Mouse (Mus musculus): ENCODE measurements around the gene Pja2. TPM values are rescaled to one million over a fixed set of nuclear protein-coding genes. Genes with fewer than 3 reads are reported as not detected.
"Not testable (repeated sequence)": the region's sequence is repeated elsewhere in the genome, so short reads cannot be mapped to it uniquely, and the experiment has no call there.

Gene Pja2
- polyA plus RNA-seq, 1 experiment from 2014 or later = 14.6 TPM

- 82% methylated on average over 4 of the region's 4 CpGs for WGBS (ENCODE audit: insufficient replicate concordance)
- TF ChIP-seq EP300 (IDR thresholded peaks at IDR 0.05; ENCODE audit: low read depth) (no peak), CTCF (IDR thresholded peaks at IDR 0.05; ENCODE audit: low read depth) (no peak)
- Histone ChIP-seq H3K9me3 (ENCODE audit: low read length) (no peaks in the 10 kb centered on the region), H3K4me2 (ENCODE audit: low read depth, low read length) (no peak overlapping the region), H3K4me1 (ENCODE audit: insufficient read depth) (no peaks in the 10 kb centered on the region), H3K9ac (replicated peaks) (no peak overlapping the region), H3K36me3 (replicated peaks; ENCODE audit: insufficient read depth, low read length) (peaks cover 29% of the 10 kb centered on the region), H3K4me3 (ENCODE audit: low read depth, low read length) (no peak overlapping the region), H3K27ac (ENCODE audit: low read depth) (no peak overlapping the region), H3K27me3 (ENCODE audit: insufficient read depth, low read length) (no peaks in the 10 kb centered on the region)
- ATAC-seq (no peak), DNase-seq (no peak)
Measured at GRCm38 (mm10) chr17:64289684-64290083, 42.0 kb downstream of the Pja2 start.

- DNase-seq (no peak), ATAC-seq (no peak)
- Histone ChIP-seq H3K36me3 (replicated peaks; ENCODE audit: insufficient read depth, low read length) (peaks cover 41% of the 10 kb centered on the region), H3K4me2 (ENCODE audit: low read depth, low read length) (no peak overlapping the region), H3K27me3 (ENCODE audit: insufficient read depth, low read length) (no peaks in the 10 kb centered on the region), H3K9ac (replicated peaks) (no peak overlapping the region), H3K4me3 (ENCODE audit: low read depth, low read length) (no peak overlapping the region), H3K27ac (ENCODE audit: low read depth) (no peak overlapping the region), H3K9me3 (ENCODE audit: low read length) (no peaks in the 10 kb centered on the region), H3K4me1 (ENCODE audit: insufficient read depth) (no peaks in the 10 kb centered on the region)
- WGBS (ENCODE audit: insufficient replicate concordance) = 90% methylated on average over 7 of the region's 7 CpGs
- TF ChIP-seq CTCF (IDR thresholded peaks at IDR 0.05; ENCODE audit: low read depth) (no peak), EP300 (IDR thresholded peaks at IDR 0.05; ENCODE audit: low read depth) (no peak)
Measured at GRCm38 (mm10) chr17:64288000-64288399, 43.7 kb downstream of the Pja2 start.

- peaks cover 39% of the 10 kb centered on the region for H3K36me3 ChIP-seq (replicated peaks; ENCODE audit: insufficient read depth, low read length)
Measured at GRCm38 (mm10) chr17:64286836-64287235, 44.9 kb downstream of the Pja2 start.

GRCm38 (mm10) chr17:64281368-64281767 lies 50.3 kb downstream of the Pja2 start:
- not testable (repeated sequence) for H3K9ac ChIP-seq (replicated peaks); H3K4me2 ChIP-seq (ENCODE audit: low read depth, low read length); H3K27ac ChIP-seq (ENCODE audit: low read depth); DNase-seq; H3K4me3 ChIP-seq (ENCODE audit: low read depth, low read length); H3K9me3 ChIP-seq (ENCODE audit: low read length); ATAC-seq; H3K27me3 ChIP-seq (ENCODE audit: insufficient read depth, low read length); H3K4me1 ChIP-seq (ENCODE audit: insufficient read depth)
- 85% methylated on average over 3 of the region's 3 CpGs for WGBS (ENCODE audit: insufficient replicate concordance)
- H3K36me3 ChIP-seq (replicated peaks; ENCODE audit: insufficient read depth, low read length) = peaks cover 29% of the 10 kb centered on the region

More at GRCm38 (mm10) chr17:64286836-64287235, 44.9 kb downstream of the Pja2 start:
- ATAC-seq (no peak), DNase-seq (no peak)
- no peaks in the 10 kb centered on the region for H3K4me1 ChIP-seq (ENCODE audit: insufficient read depth)
- H3K4me3 ChIP-seq (ENCODE audit: low read depth, low read length) = no peak overlapping the region
- H3K27ac ChIP-seq (ENCODE audit: low read depth) = no peak overlapping the region
- TF ChIP-seq CTCF (IDR thresholded peaks at IDR 0.05; ENCODE audit: low read depth) = no peak
- TF ChIP-seq EP300 (IDR thresholded peaks at IDR 0.05; ENCODE audit: low read depth) = no peak
- WGBS (ENCODE audit: insufficient replicate concordance) = 91% methylated on average over 3 of the region's 3 CpGs
- H3K4me2 ChIP-seq (ENCODE audit: low read depth, low read length) = no peak overlapping the region
- H3K9me3 ChIP-seq (ENCODE audit: low read length) = no peaks in the 10 kb centered on the region
- H3K9ac ChIP-seq (replicated peaks) = no peak overlapping the region
- H3K27me3 ChIP-seq (ENCODE audit: insufficient read depth, low read length) = no peaks in the 10 kb centered on the region

- no peaks in the 10 kb centered on the region for H3K27me3 ChIP-seq (ENCODE audit: insufficient read depth, low read length)
Measured at GRCm38 (mm10) chr17:64277649-64278212, 54.0 kb downstream of the Pja2 start.

GRCm38 (mm10) chr17:64276666-64277065 lies 55.0 kb downstream of the Pja2 start:
- H3K4me3 ChIP-seq (ENCODE audit: low read depth, low read length) = no peak overlapping the region
- ATAC-seq (no peak), DNase-seq (no peak)
- H3K9ac ChIP-seq (replicated peaks) = no peak overlapping the region
- no peak overlapping the region for H3K27ac ChIP-seq (ENCODE audit: low read depth)
- peaks cover 8% of the 10 kb centered on the region; the same call in 1 of the 2 replicates for H3K36me3 ChIP-seq (replicated peaks; ENCODE audit: insufficient read depth, low read length)
- H3K27me3 ChIP-seq (ENCODE audit: insufficient read depth, low read length) = no peaks in the 10 kb centered on the region
- TF ChIP-seq EP300 (IDR thresholded peaks at IDR 0.05; ENCODE audit: low read depth) = no peak
- H3K4me2 ChIP-seq (ENCODE audit: low read depth, low read length) = no peak overlapping the region
- WGBS (ENCODE audit: insufficient replicate concordance) = 82% methylated on average over 5 of the region's 5 CpGs
- no peaks in the 10 kb centered on the region for H3K9me3 ChIP-seq (ENCODE audit: low read length)
- no peaks in the 10 kb centered on the region for H3K4me1 ChIP-seq (ENCODE audit: insufficient read depth)

More at GRCm38 (mm10) chr17:64277649-64278212, 54.0 kb downstream of the Pja2 start:
- ATAC-seq (no peak), DNase-seq (no peak)
- no peak for TF ChIP-seq CTCF (IDR thresholded peaks at IDR 0.05; ENCODE audit: low read depth)
- TF ChIP-seq EP300 (IDR thresholded peaks at IDR 0.05; ENCODE audit: low read depth) = no peak
- Histone ChIP-seq H3K9ac (replicated peaks) (no peak overlapping the region), H3K36me3 (replicated peaks; ENCODE audit: insufficient read depth, low read length) (peaks cover 8% of the 10 kb centered on the region; the same call in 1 of the 2 replicates), H3K27ac (ENCODE audit: low read depth) (no peak overlapping the region), H3K4me3 (ENCODE audit: low read depth, low read length) (no peak overlapping the region), H3K4me1 (ENCODE audit: insufficient read depth) (no peaks in the 10 kb centered on the region), H3K4me2 (ENCODE audit: low read depth, low read length) (no peak overlapping the region), H3K9me3 (ENCODE audit: low read length) (no peaks in the 10 kb centered on the region)
- 63% methylated on average over 9 of the region's 9 CpGs for WGBS (ENCODE audit: insufficient replicate concordance)

- Histone ChIP-seq H3K4me3 (ENCODE audit: low read depth, low read length) (no peak overlapping the region), H3K36me3 (replicated peaks; ENCODE audit: insufficient read depth, low read length) (peaks cover 5% of the 10 kb centered on the region; the same call in 1 of the 2 replicates), H3K9me3 (ENCODE audit: low read length) (no peaks in the 10 kb centered on the region), H3K4me1 (ENCODE audit: insufficient read depth) (no peaks in the 10 kb centered on the region), H3K27ac (ENCODE audit: low read depth) (no peak overlapping the region), H3K27me3 (ENCODE audit: insufficient read depth, low read length) (no peaks in the 10 kb centered on the region), H3K9ac (replicated peaks) (no peak overlapping the region), H3K4me2 (ENCODE audit: low read depth, low read length) (no peak overlapping the region)
- 76% methylated on average over 4 of the region's 4 CpGs for WGBS (ENCODE audit: insufficient replicate concordance)
- DNase-seq = no peak
- no peak for ATAC-seq
- TF ChIP-seq EP300 (IDR thresholded peaks at IDR 0.05; ENCODE audit: low read depth) (no peak), CTCF (IDR thresholded peaks at IDR 0.05; ENCODE audit: low read depth) (no peak)
Measured at GRCm38 (mm10) chr17:64275188-64275587, 56.5 kb downstream of the Pja2 start.
